Mouse (Mus musculus): ENCODE measurements around the gene Olfr1419.
"Not testable (repeated sequence)": the region's sequence is repeated elsewhere in the genome, so short reads cannot be mapped to it uniquely, and the experiment has no call there.

Olfr1419 gene

GRCm38 (mm10) chr19:11875006-11875405 lies at the start of gene Olfr1419:
Gene Olfr1419, minus strand, starts transcription at chr19:11875106.
- TF ChIP-seq NANOG (IDR thresholded peaks at IDR 0.05; ENCODE audit: borderline replicate concordance, low read length): no peak
- no peak for TF ChIP-seq POU5F1 (IDR thresholded peaks at IDR 0.05; ENCODE audit: borderline replicate concordance, low read length)
- no peak for TF ChIP-seq CTCF (conservative IDR thresholded peaks at IDR 0.05; ENCODE audit: low read length)
- no peak within 1 kb of the TSS for H3K4me3 ChIP-seq (replicated peaks; ENCODE audit: low read length)
- no peaks in the 10 kb centered on the region for H3K9me3 ChIP-seq (ENCODE audit: low read length)
- H3K4me1 ChIP-seq (replicated peaks; ENCODE audit: low read depth, low read length): peaks cover 10% of the 10 kb centered on the region; the same call in 1 of the 2 replicates
- no peaks in the 10 kb centered on the region for H3K36me3 ChIP-seq (ENCODE audit: insufficient read depth, low read length)
- H3K27me3 ChIP-seq (ENCODE audit: insufficient read depth, low read length): peaks cover 38% of the 10 kb centered on the region

GRCm38 (mm10) chr19:11922515-11922914 lies 47.6 kb upstream of the Olfr1419 start:
- not testable (repeated sequence) for H3K4me1 ChIP-seq (replicated peaks; ENCODE audit: low read depth, low read length); H3K4me3 ChIP-seq (replicated peaks; ENCODE audit: low read length); H3K27me3 ChIP-seq (ENCODE audit: insufficient read depth, low read length); H3K9me3 ChIP-seq (ENCODE audit: low read length)
- peaks cover 84% of the 10 kb centered on the region for H3K36me3 ChIP-seq (ENCODE audit: insufficient read depth, low read length)

- Histone ChIP-seq H3K36me3 (ENCODE audit: insufficient read depth, low read length) (peaks cover 84% of the 10 kb centered on the region), H3K4me3 (replicated peaks; ENCODE audit: low read length) (no peak overlapping the region), H3K9me3 (ENCODE audit: low read length) (no peaks in the 10 kb centered on the region), H3K4me1 (replicated peaks; ENCODE audit: low read depth, low read length) (no peaks in the 10 kb centered on the region), H3K27me3 (ENCODE audit: insufficient read depth, low read length) (no peaks in the 10 kb centered on the region)
- TF ChIP-seq CTCF (conservative IDR thresholded peaks at IDR 0.05; ENCODE audit: low read length) (no peak), POU5F1 (IDR thresholded peaks at IDR 0.05; ENCODE audit: borderline replicate concordance, low read length) (no peak), NANOG (IDR thresholded peaks at IDR 0.05; ENCODE audit: borderline replicate concordance, low read length) (no peak)
These were observed 47.2 kb upstream of the Olfr1419 start for GRCm38 (mm10) chr19:11922068-11922467.

- H3K36me3 ChIP-seq (ENCODE audit: insufficient read depth, low read length): peaks cover 49% of the 10 kb centered on the region
- H3K4me3 ChIP-seq (replicated peaks; ENCODE audit: low read length): no peak overlapping the region
- H3K4me1 ChIP-seq (replicated peaks; ENCODE audit: low read depth, low read length): peaks cover 18% of the 10 kb centered on the region
- H3K27me3 ChIP-seq (ENCODE audit: insufficient read depth, low read length): no peaks in the 10 kb centered on the region
- TF ChIP-seq POU5F1 (IDR thresholded peaks at IDR 0.05; ENCODE audit: borderline replicate concordance, low read length) (no peak), CTCF (conservative IDR thresholded peaks at IDR 0.05; ENCODE audit: low read length) (no peak), NANOG (IDR thresholded peaks at IDR 0.05; ENCODE audit: borderline replicate concordance, low read length) (no peak)
- H3K9me3 ChIP-seq (ENCODE audit: low read length): no peaks in the 10 kb centered on the region
These were observed 40.9 kb upstream of the Olfr1419 start for GRCm38 (mm10) chr19:11915804-11916203.

GRCm38 (mm10) chr19:11912533-11913121 lies 37.7 kb upstream of the Olfr1419 start:
- Histone ChIP-seq H3K9me3 (ENCODE audit: low read length) (no peaks in the 10 kb centered on the region), H3K36me3 (ENCODE audit: insufficient read depth, low read length) (peaks cover 32% of the 10 kb centered on the region), H3K4me1 (replicated peaks; ENCODE audit: low read depth, low read length) (peaks cover 28% of the 10 kb centered on the region), H3K27me3 (ENCODE audit: insufficient read depth, low read length) (no peaks in the 10 kb centered on the region), H3K4me3 (replicated peaks; ENCODE audit: low read length) (peak overlapping the region; percentile 99)
- TF ChIP-seq POU5F1 (IDR thresholded peaks at IDR 0.05; ENCODE audit: borderline replicate concordance, low read length) (no peak), CTCF (conservative IDR thresholded peaks at IDR 0.05; ENCODE audit: low read length) (no peak), NANOG (IDR thresholded peaks at IDR 0.05; ENCODE audit: borderline replicate concordance, low read length) (no peak)

GRCm38 (mm10) chr19:11912037-11912532 lies 37.2 kb upstream of the Olfr1419 start, which contains the start of gene Patl1:
Gene Patl1, plus strand, starts transcription at chr19:11912399.
- peak within 1 kb of the TSS; percentile 99 for H3K4me3 ChIP-seq (replicated peaks; ENCODE audit: low read length)
- H3K4me1 ChIP-seq (replicated peaks; ENCODE audit: low read depth, low read length): peaks cover 28% of the 10 kb centered on the region
- TF ChIP-seq NANOG (IDR thresholded peaks at IDR 0.05; ENCODE audit: borderline replicate concordance, low read length) (no peak), CTCF (conservative IDR thresholded peaks at IDR 0.05; ENCODE audit: low read length) (no peak), POU5F1 (IDR thresholded peaks at IDR 0.05; ENCODE audit: borderline replicate concordance, low read length) (no peak)
- H3K27me3 ChIP-seq (ENCODE audit: insufficient read depth, low read length): no peaks in the 10 kb centered on the region
- H3K36me3 ChIP-seq (ENCODE audit: insufficient read depth, low read length): peaks cover 27% of the 10 kb centered on the region
- H3K9me3 ChIP-seq (ENCODE audit: low read length): no peaks in the 10 kb centered on the region

GRCm38 (mm10) chr19:11911603-11912002 lies 36.7 kb upstream of the Olfr1419 start:
- no peak for TF ChIP-seq POU5F1 (IDR thresholded peaks at IDR 0.05; ENCODE audit: borderline replicate concordance, low read length)
- TF ChIP-seq NANOG (IDR thresholded peaks at IDR 0.05; ENCODE audit: borderline replicate concordance, low read length): no peak
- no peak for TF ChIP-seq CTCF (conservative IDR thresholded peaks at IDR 0.05; ENCODE audit: low read length)
- no peaks in the 10 kb centered on the region for H3K9me3 ChIP-seq (ENCODE audit: low read length)
- peak overlapping the region; percentile 99 for H3K4me3 ChIP-seq (replicated peaks; ENCODE audit: low read length)
- no peaks in the 10 kb centered on the region for H3K27me3 ChIP-seq (ENCODE audit: insufficient read depth, low read length)
- peaks cover 28% of the 10 kb centered on the region for H3K4me1 ChIP-seq (replicated peaks; ENCODE audit: low read depth, low read length)
- H3K36me3 ChIP-seq (ENCODE audit: insufficient read depth, low read length): peaks cover 24% of the 10 kb centered on the region

GRCm38 (mm10) chr19:11911021-11911420 lies 36.1 kb upstream of the Olfr1419 start:
- Histone ChIP-seq H3K27me3 (ENCODE audit: insufficient read depth, low read length) (no peaks in the 10 kb centered on the region), H3K4me3 (replicated peaks; ENCODE audit: low read length) (peak overlapping the region; percentile 99), H3K4me1 (replicated peaks; ENCODE audit: low read depth, low read length) (peaks cover 28% of the 10 kb centered on the region), H3K36me3 (ENCODE audit: insufficient read depth, low read length) (peaks cover 19% of the 10 kb centered on the region), H3K9me3 (ENCODE audit: low read length) (no peaks in the 10 kb centered on the region)
- TF ChIP-seq POU5F1 (IDR thresholded peaks at IDR 0.05; ENCODE audit: borderline replicate concordance, low read length) (no peak), CTCF (conservative IDR thresholded peaks at IDR 0.05; ENCODE audit: low read length) (no peak), NANOG (IDR thresholded peaks at IDR 0.05; ENCODE audit: borderline replicate concordance, low read length) (no peak)

GRCm38 (mm10) chr19:11886265-11886664 lies 11.4 kb upstream of the Olfr1419 start, which contains the start of gene Olfr1420:
Gene Olfr1420, plus strand, starts transcription at chr19:11886565.
- no peak within 1 kb of the TSS for H3K4me3 ChIP-seq (replicated peaks; ENCODE audit: low read length)
- H3K9me3 ChIP-seq (ENCODE audit: low read length): no peaks in the 10 kb centered on the region
- H3K36me3 ChIP-seq (ENCODE audit: insufficient read depth, low read length): no peaks in the 10 kb centered on the region
- H3K27me3 ChIP-seq (ENCODE audit: insufficient read depth, low read length): peaks cover 3% of the 10 kb centered on the region; the same call in 1 of the 2 replicates
- no peak for TF ChIP-seq CTCF (conservative IDR thresholded peaks at IDR 0.05; ENCODE audit: low read length)
- no peaks in the 10 kb centered on the region for H3K4me1 ChIP-seq (replicated peaks; ENCODE audit: low read depth, low read length)

- H3K4me3 ChIP-seq (replicated peaks; ENCODE audit: low read length): peak overlapping the region; percentile 64
- not testable (repeated sequence) for H3K9me3 ChIP-seq (ENCODE audit: low read length); H3K36me3 ChIP-seq (ENCODE audit: insufficient read depth, low read length)
These were observed 3.5 kb upstream of the Olfr1419 start for GRCm38 (mm10) chr19:11878404-11878803.

More at GRCm38 (mm10) chr19:11878404-11878803, 3.5 kb upstream of the Olfr1419 start:
- not testable (repeated sequence) for H3K4me1 ChIP-seq (replicated peaks; ENCODE audit: low read depth, low read length)
- H3K27me3 ChIP-seq (ENCODE audit: insufficient read depth, low read length): peaks cover 25% of the 10 kb centered on the region

Measured in E14TG2a.4 (cell line).